Mouse (Mus musculus) adipocyte (in vitro differentiated cells): Measurements from ENCODE around the gene Dusp5.
A peak's percentile ranks its signal among the peaks of the same experiment; 100 is the strongest.

Experiments
- DNase-seq: peaks from one replicate; pipeline ENCODE4 v3.0.0-alpha.2; 2016; ENCODE audit warnings: low spot score

Dusp5 gene

DNA sequence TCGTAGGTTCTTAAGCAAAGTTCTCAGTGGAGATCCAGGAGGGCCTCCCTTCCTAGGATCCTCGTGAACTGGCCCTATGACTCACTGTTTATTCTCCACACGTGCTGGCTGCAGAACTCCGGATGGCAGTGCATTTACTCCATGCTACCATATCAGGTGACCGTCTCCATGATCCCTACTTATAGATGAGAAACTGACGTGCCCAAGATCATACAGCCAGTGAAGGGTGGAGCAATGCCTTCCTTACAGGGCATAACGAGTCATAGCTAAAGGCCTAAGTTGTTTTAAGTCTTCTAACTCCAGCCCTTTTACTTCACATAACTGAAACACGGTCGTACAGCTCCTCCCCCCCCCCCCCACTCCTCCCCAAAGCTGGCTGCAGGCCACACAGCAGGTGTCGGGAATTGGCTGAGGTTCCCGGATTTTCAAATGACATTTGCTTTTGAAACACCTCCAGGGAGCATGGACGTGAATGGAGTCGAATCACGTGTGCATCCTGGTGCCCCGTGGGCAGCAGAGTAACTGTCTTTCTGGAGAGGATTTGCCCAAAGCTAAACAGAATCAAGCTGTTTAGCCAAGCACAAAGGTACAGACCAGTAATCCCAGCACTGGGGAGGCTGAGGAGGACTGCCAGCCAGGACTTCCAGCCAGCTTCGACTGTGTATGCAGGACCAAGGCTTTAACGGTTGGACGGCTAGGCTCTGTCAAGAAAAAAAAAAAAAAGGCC lies 11.4 kb upstream of the Dusp5 start:
- DNase-seq = no peak

DNA sequence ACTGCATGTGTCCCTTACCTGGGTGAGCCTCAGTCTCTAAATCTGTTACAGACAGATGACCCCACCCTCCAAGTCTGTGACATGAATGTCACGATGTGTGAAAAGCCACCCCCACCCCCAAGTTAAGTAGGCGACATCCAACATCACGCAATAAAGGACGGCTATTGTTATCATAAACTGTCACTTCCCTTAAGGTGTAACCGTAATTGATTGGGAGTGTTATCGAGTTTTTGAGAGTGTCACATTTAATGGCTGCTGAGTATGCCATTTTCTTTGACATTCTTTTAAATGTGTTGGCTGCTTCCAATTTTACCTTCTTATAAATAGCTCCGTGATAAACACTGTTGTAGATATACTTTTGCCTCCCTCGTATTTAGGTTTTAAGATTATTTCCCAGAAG lies 9.4 kb upstream of the Dusp5 start:
- no peak for DNase-seq

- DNase-seq = no peak
Measured at GRCm38 (mm10) chr19:53519981-53520380, 8.9 kb upstream of the Dusp5 start.

DNA sequence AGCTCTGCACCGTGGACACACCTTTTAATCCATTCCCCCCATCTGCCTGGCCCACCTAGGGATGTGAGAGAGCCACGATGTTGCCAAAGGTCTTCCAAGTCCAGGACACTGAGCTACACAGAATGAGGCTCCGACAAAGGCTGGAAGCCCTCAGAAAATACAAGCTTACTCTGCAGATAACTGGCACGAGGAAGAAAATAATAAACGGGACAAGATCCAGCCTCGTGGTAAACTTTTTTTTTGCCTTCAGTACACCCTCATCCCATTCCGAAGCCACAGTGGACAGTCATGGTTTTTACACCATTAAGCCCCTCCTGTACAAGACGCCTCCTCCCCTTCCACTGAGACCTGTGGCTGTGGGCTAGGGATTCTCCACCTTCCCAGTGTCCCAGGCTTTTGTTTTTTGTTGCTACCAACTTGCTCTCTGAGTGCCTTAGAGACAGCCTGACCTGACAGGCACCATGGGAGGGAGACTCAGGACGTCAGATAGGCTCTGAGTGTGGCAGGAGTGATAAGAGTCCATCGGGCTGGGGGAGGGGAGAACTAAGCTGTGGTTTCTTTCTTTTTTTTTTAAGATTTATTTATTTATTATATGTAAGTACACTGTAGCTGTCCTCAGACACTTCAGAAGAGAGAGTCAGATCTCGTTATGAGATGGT lies 7.6 kb upstream of the Dusp5 start:
- no peak for DNase-seq

- DNase-seq = no peak
Measured at GRCm38 (mm10) chr19:53527480-53527879, 1.4 kb upstream of the Dusp5 start.

DNA sequence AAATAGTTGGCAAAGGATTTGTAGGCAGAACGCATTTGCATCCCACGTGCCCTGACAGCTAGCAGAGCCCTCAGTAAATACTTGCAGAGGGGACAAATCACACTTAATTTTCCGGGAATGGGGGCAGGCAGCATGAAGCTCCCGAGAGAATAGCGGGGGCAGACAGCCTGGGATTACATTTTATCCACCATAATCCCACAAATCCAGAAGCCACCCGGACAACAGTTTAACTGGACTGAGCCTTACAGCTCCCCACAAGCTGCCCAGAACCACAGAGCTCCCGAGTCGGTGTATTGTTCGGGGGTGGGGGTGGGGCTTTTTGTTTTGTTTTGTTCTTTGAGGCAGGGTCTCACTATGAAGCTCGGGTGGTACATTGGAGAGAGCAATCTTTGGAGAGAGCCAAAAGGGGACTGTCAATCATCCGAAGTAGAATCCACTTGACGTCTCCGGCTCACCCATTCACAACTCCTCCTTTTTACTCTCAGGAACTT lies 733 bp upstream of the Dusp5 start:
- no peak for DNase-seq

GRCm38 (mm10) chr19:53529455-53529704 lies 471 bp downstream of the Dusp5 start:
- no peak for DNase-seq

DNA sequence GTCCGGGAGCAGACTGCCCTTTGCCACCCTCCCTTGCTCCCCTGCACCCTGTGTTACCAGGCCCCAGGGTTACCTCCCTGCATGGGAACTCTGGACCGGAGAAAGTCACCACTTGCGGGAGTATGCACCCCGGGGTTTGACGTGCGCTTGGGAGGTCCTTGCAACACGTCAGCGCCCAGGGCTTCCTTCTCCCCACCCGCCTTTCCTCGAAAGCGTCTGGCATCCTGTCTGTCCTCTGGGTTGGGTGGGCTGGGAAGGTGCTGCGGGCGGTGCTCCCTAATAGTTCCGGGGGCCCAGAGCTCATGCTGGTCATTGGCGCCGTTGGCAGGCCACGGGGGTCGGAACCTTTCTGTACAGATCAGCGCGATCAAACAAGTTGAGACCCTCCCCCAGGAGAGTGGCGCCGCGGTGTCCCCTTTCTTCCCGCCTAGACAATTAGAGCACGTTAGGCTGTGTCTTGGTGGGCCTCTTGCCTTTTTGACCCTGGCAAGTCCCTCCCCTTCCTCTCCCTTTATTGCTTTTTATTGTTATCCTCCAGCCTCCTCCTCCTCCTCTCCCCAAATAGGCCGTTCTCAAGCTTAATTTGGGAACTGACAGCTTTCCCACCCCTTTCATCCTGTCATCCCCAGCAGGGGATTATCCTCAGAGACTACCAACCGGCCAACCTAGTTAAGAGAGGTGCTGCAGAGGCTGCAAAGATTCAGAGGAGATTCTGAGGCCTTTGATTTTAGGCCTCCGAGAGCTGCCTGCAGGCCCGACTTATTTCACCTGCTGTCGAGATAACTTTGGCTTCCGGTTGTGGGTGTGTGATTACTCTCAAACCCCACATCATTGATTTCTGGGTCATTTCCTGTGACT lies 1.0 kb downstream of the Dusp5 start:
- no peak for DNase-seq

DNA sequence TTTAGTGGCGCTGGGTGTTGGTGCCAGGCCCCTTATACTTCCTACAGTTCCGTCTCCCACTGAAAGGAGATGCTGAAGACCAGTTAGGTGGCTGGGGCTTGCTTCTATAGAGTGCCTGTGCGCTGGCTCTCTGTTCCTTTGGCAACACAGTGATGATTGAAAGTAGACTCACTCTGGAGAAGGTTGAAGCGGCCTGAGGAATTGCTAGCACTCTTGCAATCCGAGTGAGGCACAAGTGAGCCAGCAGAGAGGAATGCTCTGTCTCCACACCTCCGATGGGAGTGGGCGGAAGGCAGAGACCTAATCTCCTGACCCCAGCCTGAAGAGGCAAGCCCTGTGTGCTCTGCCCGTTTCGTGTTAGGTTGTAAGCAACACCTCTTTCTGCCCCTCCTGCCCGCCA lies 2.5 kb downstream of the Dusp5 start:
- DNase-seq = peak; percentile 56

- DNase-seq = peak; percentile 61
Measured at GRCm38 (mm10) chr19:53532021-53532420, 3.1 kb downstream of the Dusp5 start.

DNA sequence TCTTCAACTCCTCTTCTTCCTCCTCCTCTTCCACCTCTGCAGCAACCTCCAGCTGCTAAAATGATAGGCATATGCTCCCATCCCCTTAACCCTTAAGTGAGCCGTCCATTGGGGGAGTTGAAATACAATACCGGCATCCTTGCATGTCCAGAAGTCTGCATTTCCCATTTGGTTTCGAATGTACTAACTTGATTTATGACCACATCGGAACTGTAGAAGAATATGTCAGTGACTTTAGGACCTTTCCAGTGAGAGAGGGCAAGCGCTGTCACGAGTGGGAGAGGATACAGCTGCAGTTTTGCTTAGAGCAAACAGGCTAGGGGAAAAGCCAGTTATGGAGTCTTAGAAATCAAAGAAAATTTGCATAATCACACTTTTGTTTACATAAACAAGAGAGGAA lies 3.8 kb downstream of the Dusp5 start:
- DNase-seq = no peak

GRCm38 (mm10) chr19:53533236-53533635 lies 4.3 kb downstream of the Dusp5 start:
- no peak for DNase-seq

DNA sequence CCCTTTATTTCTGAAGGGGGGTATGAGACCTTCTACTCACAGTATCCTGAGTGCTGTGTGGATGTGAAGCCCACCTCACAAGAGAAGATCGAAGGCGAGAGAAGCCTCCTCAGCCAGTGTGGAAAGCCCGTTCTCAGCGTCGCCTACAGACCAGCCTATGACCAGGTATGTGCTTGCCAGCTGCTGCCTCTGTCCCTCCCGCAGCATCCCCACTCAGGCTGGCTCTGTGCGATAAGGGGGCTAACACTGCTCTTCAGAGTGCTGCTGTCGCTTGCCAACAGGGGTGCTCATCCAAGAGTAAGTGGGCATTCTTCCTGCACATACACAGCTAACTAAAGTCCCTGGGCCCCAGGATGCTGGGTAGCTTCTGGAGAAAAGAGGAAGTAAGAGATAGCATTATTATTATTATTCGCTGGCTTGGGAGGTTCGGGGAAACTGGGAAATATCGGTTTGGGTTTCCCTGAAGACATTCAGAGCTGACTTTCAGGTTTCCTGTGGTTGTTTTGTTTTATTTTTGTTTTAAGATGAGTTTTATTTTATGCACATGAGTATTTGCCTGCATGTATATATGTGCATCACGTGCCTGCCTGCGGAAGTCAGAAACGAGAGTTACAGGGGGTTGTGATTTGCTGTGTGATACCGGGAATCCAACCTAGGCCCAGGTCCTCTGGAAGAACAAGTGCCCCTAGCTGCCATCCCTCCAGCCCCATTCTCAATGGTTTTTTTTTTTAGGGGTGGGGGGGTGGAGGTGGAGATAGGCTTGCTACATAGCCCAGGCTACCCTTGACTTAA lies 5.1 kb downstream of the Dusp5 start:
- DNase-seq = no peak

DNA sequence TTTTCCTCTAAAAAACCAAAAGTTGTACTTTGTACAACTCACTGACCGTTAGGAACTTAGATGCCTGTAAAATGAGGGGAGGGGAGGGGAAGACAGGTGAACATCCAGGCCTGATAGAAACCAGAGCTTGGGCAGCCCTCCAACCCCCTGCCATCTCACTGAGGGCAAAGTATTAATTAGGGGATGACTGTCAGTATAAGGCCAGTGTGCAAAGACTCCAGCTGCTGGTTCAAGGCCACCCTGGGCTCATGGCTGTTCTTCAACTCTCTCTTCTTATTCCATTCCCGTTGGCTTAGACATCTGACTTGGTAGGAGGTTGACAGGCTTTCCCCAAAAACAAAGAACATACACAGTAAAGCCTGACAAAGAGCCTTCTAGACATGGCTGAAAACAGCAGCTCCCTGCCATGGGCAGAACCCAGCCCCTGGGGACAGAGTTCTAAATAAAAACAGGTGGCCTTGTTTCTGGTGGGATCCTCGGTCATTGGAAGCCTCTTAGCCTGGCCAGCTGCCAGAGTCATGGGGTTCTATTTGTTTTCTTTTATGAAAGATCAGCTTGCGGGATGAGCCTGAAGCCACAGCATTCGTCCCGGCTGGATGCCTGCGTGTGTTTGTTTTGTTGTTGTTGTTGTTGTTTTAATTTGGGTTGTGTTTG lies 6.0 kb downstream of the Dusp5 start:
- DNase-seq = peak; percentile 35

DNA sequence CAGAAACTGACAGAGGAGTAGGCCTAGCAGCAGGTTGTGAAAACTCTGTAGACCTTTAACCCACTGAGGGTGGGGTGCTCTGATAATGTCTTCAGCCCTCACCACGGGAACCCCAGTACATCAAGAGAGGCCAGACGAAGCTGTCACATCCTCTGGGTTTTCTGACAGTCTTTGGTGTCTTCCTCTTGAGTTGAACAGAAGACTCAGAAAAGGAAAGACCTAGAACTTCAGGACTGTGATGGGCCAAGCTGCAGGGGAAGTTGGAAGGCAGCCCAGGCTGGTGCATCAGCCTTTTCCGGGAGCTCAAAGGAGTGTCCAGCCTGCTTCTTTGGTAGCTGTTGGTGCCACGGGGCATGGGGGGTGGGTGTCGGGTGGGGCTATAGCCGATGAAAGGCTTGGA lies 6.5 kb downstream of the Dusp5 start:
- peak; percentile 59 for DNase-seq

- DNase-seq = peak; percentile 49
Measured at GRCm38 (mm10) chr19:53536251-53536650, 7.3 kb downstream of the Dusp5 start.

DNA sequence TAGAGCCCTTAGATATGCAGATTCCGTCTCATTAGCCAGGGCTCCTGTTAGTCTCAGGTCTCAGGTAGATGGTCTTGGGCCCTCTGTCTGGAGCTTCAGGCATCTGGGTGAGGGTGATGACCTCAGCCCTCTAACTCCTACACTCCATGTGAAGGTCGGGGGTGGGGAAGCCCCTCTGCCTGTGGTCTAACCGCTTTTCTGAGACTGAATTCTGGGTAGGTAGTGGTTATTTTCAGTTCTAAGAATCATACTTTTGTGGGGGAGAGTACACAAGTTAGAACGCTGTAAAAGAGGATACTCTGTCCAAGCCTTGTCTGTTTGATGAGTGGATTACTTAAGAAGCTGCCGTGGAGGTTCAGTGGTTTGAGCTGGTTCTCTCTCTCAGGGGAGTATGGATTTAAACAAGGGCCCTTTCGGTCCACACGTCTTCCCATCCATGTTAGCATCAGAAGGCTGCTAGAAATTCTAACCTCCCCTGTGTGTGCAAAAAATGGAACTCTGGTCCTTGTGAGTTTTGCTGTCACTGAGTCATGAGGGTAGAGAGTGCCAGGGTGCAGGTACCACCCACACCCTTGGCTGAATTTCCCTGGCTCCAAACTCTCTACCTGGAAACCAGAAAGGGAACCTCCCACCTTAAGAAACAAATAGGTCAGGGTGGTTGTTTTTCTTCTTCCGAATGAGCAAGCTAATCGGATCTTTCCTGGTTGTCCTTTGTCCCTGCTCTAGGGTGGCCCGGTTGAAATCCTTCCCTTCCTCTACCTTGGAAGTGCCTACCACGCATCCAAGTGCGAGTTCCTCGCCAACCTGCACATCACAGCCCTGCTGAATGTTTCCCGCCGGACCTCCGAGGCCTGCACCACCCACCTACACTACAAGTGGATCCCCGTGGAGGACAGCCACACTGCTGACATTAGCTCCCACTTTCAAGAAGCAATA lies 8.1 kb downstream of the Dusp5 start:
- DNase-seq = no peak

DNA sequence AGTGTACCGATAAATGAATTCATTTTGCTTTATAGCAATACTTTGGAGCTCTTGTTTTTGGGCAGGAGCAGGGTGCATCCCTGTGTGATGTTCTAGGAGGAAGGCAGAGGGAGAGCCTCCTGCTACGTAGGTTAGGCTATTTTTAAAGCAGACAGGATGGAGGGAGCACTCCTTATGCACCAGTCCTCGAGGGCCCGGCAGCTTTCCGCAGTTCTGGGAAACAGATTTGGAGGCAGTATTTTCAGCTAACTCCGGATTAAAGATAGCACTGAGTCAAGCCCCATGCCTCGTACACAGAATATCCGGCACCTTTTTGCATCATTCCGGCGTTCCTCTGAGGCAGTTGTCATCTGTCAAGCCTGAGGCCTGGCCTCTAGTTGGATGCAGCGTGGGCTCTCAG lies 9.1 kb downstream of the Dusp5 start:
- no peak for DNase-seq

DNA sequence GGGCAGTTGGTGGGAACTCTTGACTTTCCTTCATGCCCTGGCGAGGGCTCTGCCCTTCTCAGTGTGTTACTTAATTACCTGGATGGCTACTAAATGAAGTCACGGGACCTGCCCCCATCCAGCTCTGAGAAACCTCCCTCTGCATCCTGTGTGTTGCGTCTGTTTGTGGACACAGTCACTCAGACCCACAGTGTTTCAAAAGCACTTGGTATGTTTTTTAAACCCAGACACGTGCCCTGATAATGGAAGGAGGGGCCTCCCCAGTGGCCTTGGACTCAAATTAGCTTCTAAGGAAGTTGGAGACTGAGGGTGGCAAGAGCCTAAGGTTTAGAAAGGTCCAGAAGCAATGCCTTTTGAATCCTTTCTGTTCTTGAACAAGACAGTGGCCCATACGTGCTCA lies 9.9 kb downstream of the Dusp5 start:
- no peak for DNase-seq

DNA sequence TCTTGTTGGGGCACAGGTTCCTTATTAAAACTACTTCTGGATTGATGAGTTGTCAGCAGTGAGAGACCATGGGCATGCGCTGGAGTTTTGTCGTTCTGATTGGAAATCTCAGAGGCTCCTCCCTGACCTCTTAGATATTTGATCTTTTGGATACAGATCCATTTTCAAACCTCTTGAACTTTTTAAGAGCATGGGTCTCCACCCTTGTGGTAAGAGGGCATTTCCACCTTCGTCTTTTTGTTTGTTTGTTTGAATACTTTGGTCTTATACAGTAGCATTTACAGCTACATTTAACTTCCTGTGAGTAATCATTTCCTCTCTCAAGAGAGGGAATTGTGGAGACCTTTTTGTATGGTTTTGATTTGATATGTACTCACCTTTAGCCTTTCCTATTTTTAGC lies 10.4 kb downstream of the Dusp5 start:
- DNase-seq = no peak

DNA sequence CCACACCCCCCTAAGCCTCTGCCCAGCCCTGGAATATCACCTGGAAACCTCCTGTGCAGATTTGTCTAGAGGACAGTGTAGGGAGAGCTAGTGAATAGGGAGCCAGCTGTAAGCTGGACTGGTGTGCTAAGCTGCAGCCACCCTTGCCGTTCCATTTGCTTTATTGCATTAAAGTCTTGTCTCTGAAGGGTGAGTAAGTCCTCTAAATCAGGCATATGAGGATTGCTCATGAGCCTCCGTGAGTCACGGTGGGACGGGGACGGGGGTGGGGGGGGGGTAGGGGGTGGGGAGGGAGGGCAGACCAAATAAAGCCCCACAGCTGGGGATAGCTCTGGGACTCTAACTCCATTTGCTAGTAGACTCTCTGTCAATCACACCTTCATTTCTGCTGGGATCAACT lies 14.7 kb downstream of the Dusp5 start:
- no peak for DNase-seq
